Mouse (Mus musculus) lung, postnatal 0 days (tissue): ENCODE results near the gene Gucd1.
A peak's percentile ranks its signal among the peaks of the same experiment; 100 is the strongest.
"Not testable (repeated sequence)": the region's sequence is repeated elsewhere in the genome, so short reads cannot be mapped to it uniquely, and the experiment has no call there.

ENCODE experiments used
- CTCF ChIP-seq: IDR thresholded peaks from 2 replicates; pipeline ENCODE4 v1.5.1; 2016; ENCODE audit warnings: antibody characterized with exemption, mild to moderate bottlenecking
- EP300 ChIP-seq: IDR thresholded peaks from 2 replicates; pipeline ENCODE4 v1.6.1; 2016; ENCODE audit warnings: antibody characterized with exemption, mild to moderate bottlenecking, control low read depth

GRCm38 (mm10) chr10:75364214-75364690 is 153.5 kb downstream of the Gucd1 start:
- TF ChIP-seq CTCF = not testable (repeated sequence)
- TF ChIP-seq EP300 = 0 out of 2 replicates have a peak, but pooled peaks have one; percentile 22
